In genomic region chr11:119125929-119126861, GRCm38 (mm10) we compare ENCODE assay signal across 8 mouse cellular contexts. TPM values are rescaled to one million over a fixed set of nuclear protein-coding genes. Genes with fewer than 3 reads are reported as not detected.
DNase-seq lines count a peak whose midpoint lies in the region; ATAC-seq and TF ChIP-seq lines count a peak whose summit lies in the region.

No protein-coding gene starts in this region.

- peak; percentile 97 for DNase-seq in adipocyte (ENCODE audit: low spot score)
- peak; percentile 67 for DNase-seq in embryonic facial prominence, embryonic 11.5 days (ENCODE audit: low spot score)
- peak; percentile 88 for DNase-seq in heart, adult 8-10 months (ENCODE audit: low spot score)
- peak; percentile 98 for DNase-seq in kidney, adult 2 months
- no peak for DNase-seq in thymus, adult 2 months

- H3K9ac ChIP-seq in embryonic facial prominence, embryonic 11.5 days (replicated peaks; ENCODE audit: low read length) = no peak overlapping the region
- 0 out of 2 replicates have a peak overlapping the region, but pooled peaks have one; percentile 14 for H3K9ac ChIP-seq in limb, embryonic 15.5 days
- no peak overlapping the region for H3K9ac ChIP-seq in midbrain, embryonic 15.5 days
- H3K9ac ChIP-seq in stomach, embryonic 14.5 days (replicated peaks; ENCODE audit: low read depth, low read length) = no peak overlapping the region

- 24% methylated on average over 23 of the region's 23 CpGs for WGBS in embryonic facial prominence, embryonic 11.5 days
- WGBS in kidney, adult 2 months = 7% methylated on average over 23 of the region's 23 CpGs
- 23% methylated on average over 23 of the region's 23 CpGs for WGBS in limb, embryonic 15.5 days
- 38% methylated on average over 23 of the region's 23 CpGs for WGBS in midbrain, embryonic 15.5 days
- 24% methylated on average over 23 of the region's 23 CpGs for WGBS in stomach, embryonic 14.5 days
- whole genome bisulfite sequencing in thymus, adult 2 months = 59% methylated on average over 23 of the region's 23 CpGs

- H3K27ac ChIP-seq in embryonic facial prominence, embryonic 11.5 days (replicated peaks; ENCODE audit: low read depth, low read length) = no peak overlapping the region
- H3K27ac ChIP-seq in kidney, adult 2 months (ENCODE audit: insufficient read depth, low read depth, low read length) = peak overlapping the region; percentile 47
- H3K27ac ChIP-seq in limb, embryonic 15.5 days = peak overlapping the region; percentile 47; the same call in 1 of the 2 replicates
- peak overlapping the region; percentile 55; the same call in 1 of the 2 replicates for H3K27ac ChIP-seq in midbrain, embryonic 15.5 days
- peak overlapping the region; percentile 69 for H3K27ac ChIP-seq in stomach, embryonic 14.5 days (ENCODE audit: low read length)
- no peak overlapping the region for H3K27ac ChIP-seq in thymus, adult 2 months (ENCODE audit: control insufficient read depth, insufficient read depth, low read length)

- H3K36me3 ChIP-seq in embryonic facial prominence, embryonic 11.5 days (replicated peaks; ENCODE audit: control insufficient read depth, insufficient read depth, low read depth, low read length) = no peaks in the 10 kb centered on the region
- H3K36me3 ChIP-seq in kidney, adult 2 months (ENCODE audit: control insufficient read depth, insufficient read depth, low read length) = no peaks in the 10 kb centered on the region
- H3K36me3 ChIP-seq in limb, embryonic 15.5 days = no peaks in the 10 kb centered on the region
- no peaks in the 10 kb centered on the region for H3K36me3 ChIP-seq in midbrain, embryonic 15.5 days (replicated peaks)
- no peaks in the 10 kb centered on the region for H3K36me3 ChIP-seq in stomach, embryonic 14.5 days (ENCODE audit: control insufficient read depth, insufficient read depth, low read length)
- no peaks in the 10 kb centered on the region for H3K36me3 ChIP-seq in thymus, adult 2 months (ENCODE audit: control insufficient read depth, insufficient read depth, low read length)

- H3K27me3 ChIP-seq in embryonic facial prominence, embryonic 11.5 days (ENCODE audit: control insufficient read depth, insufficient read depth, low read length) = peaks cover 12% of the 10 kb centered on the region; the same call in 1 of the 2 replicates
- no peaks in the 10 kb centered on the region for H3K27me3 ChIP-seq in kidney, adult 2 months (replicated peaks; ENCODE audit: control insufficient read depth, insufficient read depth, low read length)
- H3K27me3 ChIP-seq in limb, embryonic 15.5 days = peaks cover 8% of the 10 kb centered on the region; the same call in 1 of the 2 replicates
- no peaks in the 10 kb centered on the region for H3K27me3 ChIP-seq in midbrain, embryonic 15.5 days (replicated peaks)
- H3K27me3 ChIP-seq in stomach, embryonic 14.5 days (ENCODE audit: control insufficient read depth, insufficient read depth, low read length) = no peaks in the 10 kb centered on the region
- H3K27me3 ChIP-seq in thymus, adult 2 months (ENCODE audit: control insufficient read depth, insufficient read depth, low read length) = no peaks in the 10 kb centered on the region

- no peak for TF ChIP-seq POLR2A in kidney, adult 2 months (IDR thresholded peaks at IDR 0.05; ENCODE audit: low read depth, low read length)
- no peak for TF ChIP-seq POLR2A in thymus, adult 2 months (IDR thresholded peaks at IDR 0.05; ENCODE audit: control insufficient read depth, extremely low read depth, insufficient read depth, low read length, poor library complexity)

- ATAC-seq in embryonic facial prominence, embryonic 11.5 days (replicated peaks; ENCODE audit: insufficient number of reproducible peaks, low FRiP score, low TSS enrichment, low read depth) = 0 out of 2 replicates have a peak, but pooled peaks have one; percentile 11
- no peak; the same call in 1 of the 2 replicates for ATAC-seq in limb, embryonic 15.5 days (ENCODE audit: insufficient number of reproducible peaks, low FRiP score, low TSS enrichment, low read depth)
- peak; percentile 31; the same call in 1 of the 2 replicates for ATAC-seq in midbrain, embryonic 15.5 days (replicated peaks)
- peak; percentile 80 for ATAC-seq in stomach, embryonic 14.5 days (ENCODE audit: insufficient number of reproducible peaks, insufficient read depth, low FRiP score, low read depth)

- peaks cover 6% of the 10 kb centered on the region for H3K4me1 ChIP-seq in embryonic facial prominence, embryonic 11.5 days (ENCODE audit: control insufficient read depth, insufficient read depth, low read length)
- H3K4me1 ChIP-seq in kidney, adult 2 months (ENCODE audit: control insufficient read depth, insufficient read depth, low read length) = peaks cover 25% of the 10 kb centered on the region
- peaks cover 46% of the 10 kb centered on the region for H3K4me1 ChIP-seq in limb, embryonic 15.5 days
- peaks cover 43% of the 10 kb centered on the region for H3K4me1 ChIP-seq in midbrain, embryonic 15.5 days
- peaks cover 35% of the 10 kb centered on the region for H3K4me1 ChIP-seq in stomach, embryonic 14.5 days (ENCODE audit: control insufficient read depth, insufficient read depth, low read length)
- H3K4me1 ChIP-seq in thymus, adult 2 months (replicated peaks; ENCODE audit: control insufficient read depth, insufficient read depth, low read length) = peaks cover 12% of the 10 kb centered on the region

- TF ChIP-seq CTCF in kidney, adult 2 months (conservative IDR thresholded peaks at IDR 0.05; ENCODE audit: insufficient read depth, insufficient read length, low read depth, low read length) = peak; percentile 71
- TF ChIP-seq CTCF in thymus, adult 2 months (IDR thresholded peaks at IDR 0.05; ENCODE audit: borderline replicate concordance, control insufficient read depth, extremely low read depth, insufficient read depth, low read length, poor library complexity) = no peak

- H3K4me2 ChIP-seq in embryonic facial prominence, embryonic 11.5 days (ENCODE audit: low read depth, low read length) = peak overlapping the region; percentile 7
- peak overlapping the region; percentile 22; the same call in 1 of the 2 replicates for H3K4me2 ChIP-seq in limb, embryonic 15.5 days
- peak overlapping the region; percentile 8; the same call in 1 of the 2 replicates for H3K4me2 ChIP-seq in midbrain, embryonic 15.5 days
- peak overlapping the region; percentile 25 for H3K4me2 ChIP-seq in stomach, embryonic 14.5 days (replicated peaks; ENCODE audit: low read depth, low read length)

- H3K4me3 ChIP-seq in embryonic facial prominence, embryonic 11.5 days (ENCODE audit: low read depth, low read length) = no peak overlapping the region
- no peak overlapping the region for H3K4me3 ChIP-seq in kidney, adult 2 months (ENCODE audit: insufficient read depth, low read depth, low read length)
- no peak overlapping the region for H3K4me3 ChIP-seq in limb, embryonic 15.5 days
- H3K4me3 ChIP-seq in midbrain, embryonic 15.5 days = no peak overlapping the region
- no peak overlapping the region for H3K4me3 ChIP-seq in stomach, embryonic 14.5 days (ENCODE audit: low read depth, low read length)
- no peak overlapping the region for H3K4me3 ChIP-seq in thymus, adult 2 months (ENCODE audit: control insufficient read depth, insufficient read depth, low read length)

- no peaks in the 10 kb centered on the region; the same call in 1 of the 2 replicates for H3K9me3 ChIP-seq in embryonic facial prominence, embryonic 11.5 days (replicated peaks; ENCODE audit: control insufficient read depth, low read length)
- H3K9me3 ChIP-seq in limb, embryonic 15.5 days = no peaks in the 10 kb centered on the region
- H3K9me3 ChIP-seq in midbrain, embryonic 15.5 days = no peaks in the 10 kb centered on the region
- no peaks in the 10 kb centered on the region for H3K9me3 ChIP-seq in stomach, embryonic 14.5 days (ENCODE audit: control insufficient read depth, low read depth, low read length)

RNA-seq across cellular contexts. Expression of gene Cbx4, which starts 40.2 kb away (rescaled TPM):
- polyA plus RNA-seq in embryonic facial prominence, embryonic 11.5 days (2014; fragmentation: Nextera tagmentation; extraction: Ambion mirVana) = 4.4 and 4.8 TPM in 2 replicates
- total RNA-seq in heart, adult 8-10 months (2022) = 10 to 100 TPM in 1 of 4 experiments, 1 to 10 TPM in 3; 5.2 to 12.8 (median 8.4) TPM
- polyA plus RNA-seq in kidney, adult 2 months (2012; rRNA removed) = 9.3 and 10.6 TPM in 2 replicates
- polyA plus RNA-seq in limb, embryonic 15.5 days (2015; fragmentation: Nextera tagmentation; extraction: Ambion mirVana) = 13.8 and 16.4 TPM in 2 replicates
- 23.7 and 24.7 TPM in 2 replicates for polyA plus RNA-seq in midbrain, embryonic 15.5 days (2015; fragmentation: Nextera tagmentation; extraction: Ambion mirVana)
- 7.0 and 8.2 TPM in 2 replicates for polyA plus RNA-seq in stomach, embryonic 14.5 days (2014; fragmentation: Nextera tagmentation; extraction: Ambion mirVana)
- polyA plus RNA-seq in thymus, adult 2 months (2012; rRNA removed) = 54.7 and 56.8 TPM in 2 replicates

Comparison
In these comparisons a context has a peak if more than half of its experiments do, and no peak if none do; other contexts are left out.
1. H3K27ac ChIP-seq: peak in kidney, adult 2 months (single experiment), limb, embryonic 15.5 days (single experiment), midbrain, embryonic 15.5 days (single experiment) and stomach, embryonic 14.5 days (single experiment); none in embryonic facial prominence, embryonic 11.5 days (single experiment) and thymus, adult 2 months (single experiment).
2. Peak in every context shown above with its lines, with median percentiles within 50 percentile points of each other: H3K4me2 ChIP-seq.